Comparison of ENCODE assay signal across 16 mouse cellular contexts in the genomic region with DNA sequence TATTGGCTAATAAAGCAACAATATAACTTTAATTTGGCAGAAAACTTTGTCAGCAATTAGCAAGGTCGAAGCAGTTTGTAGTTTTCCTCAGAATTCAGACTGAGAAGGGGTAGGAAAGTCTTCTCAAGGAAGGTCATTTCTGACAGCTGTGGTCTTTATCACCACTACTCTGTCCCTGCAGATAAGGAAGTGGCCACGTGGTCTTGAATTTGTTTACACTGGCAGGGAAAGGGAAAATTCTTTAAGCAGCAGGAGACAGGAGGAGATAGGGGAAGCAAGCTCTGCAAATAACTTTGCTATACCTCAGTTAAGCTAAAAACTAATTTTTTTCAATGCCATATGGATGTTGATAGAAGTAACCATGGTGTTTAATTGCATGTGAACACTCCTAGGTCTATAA. TPM values are rescaled to one million over a fixed set of nuclear protein-coding genes. Genes with fewer than 3 reads are reported as not detected.
"Had no signal": no experiment of that assay in that cellular context is flagged by ENCODE, and none has a peak within 500 bp of the region (broad histone marks: within the 10 kb centered on the region; RNA-seq: fewer than 3 reads in every experiment).

No protein-coding gene starts in this region.

RNA-seq across cellular contexts. Expression of a gene that starts 3.2 kb away (rescaled TPM):
- total RNA-seq: left cerebral cortex, adult 2 months; monocyte, adult 5-6 weeks; neutrophil, adult 5-6 weeks had no signal
- polyA plus RNA-seq: kidney, adult 2 months; kidney, embryonic 15.5 days; limb, embryonic 10.5 days; limb, embryonic 14.5 days; liver, embryonic 13.5 days; macrophage; midbrain, embryonic 11.5 days; midbrain, embryonic 15.5 days; neural tube, embryonic 12.5 days; stomach, embryonic 15.5 days; thymus, postnatal 0 days had no signal

RNA-seq across cellular contexts. Expression of a gene that starts 59.2 kb away (rescaled TPM):
- total RNA-seq: layer of hippocampus, postnatal 25 days; left cerebral cortex, adult 2 months; left cerebral cortex, postnatal 14 days; monocyte, adult 5-6 weeks; neutrophil, adult 5-6 weeks had no signal
- polyA plus RNA-seq: kidney, adult 2 months; kidney, embryonic 15.5 days; limb, embryonic 10.5 days; liver, embryonic 13.5 days; macrophage; midbrain, embryonic 11.5 days; midbrain, embryonic 15.5 days; neural tube, embryonic 12.5 days; stomach, embryonic 15.5 days; thymus, postnatal 0 days had no signal
